Mouse (Mus musculus) heart, postnatal 0 days (tissue): Measurements from ENCODE around the gene Oas1c. TPM values are rescaled to one million over a fixed set of nuclear protein-coding genes. Genes with fewer than 3 reads are reported as not detected.
"Not testable (repeated sequence)": the region's sequence is repeated elsewhere in the genome, so short reads cannot be mapped to it uniquely, and the experiment has no call there.

Source experiments
- ATAC-seq: fragments of 200-750 bp; cut with Nextera tagmentation; 2 replicates; pipeline ENCODE4 v1.8.0; 2017; ENCODE audit warnings: low read depth, moderate number of reproducible peaks, moderate library complexity; ENCODE audit not compliant: insufficient read depth
- DNase-seq: peaks from one replicate; pipeline ENCODE4 v3.0.0-alpha.2; 2016; ENCODE audit warnings: low spot score
- H3K27ac ChIP-seq: fragments of 300-500 bp; sonication (generic); 2 replicates; pipeline ENCODE4 v1.5.1; 2014; ENCODE audit warnings: low read depth, mild to moderate bottlenecking
- H3K27me3 ChIP-seq: fragments of 300-500 bp; sonication (generic); 2 replicates; pipeline ENCODE4 v1.6.1; 2014; ENCODE audit warnings: low read length, mixed read lengths; ENCODE audit not compliant: control insufficient read depth, insufficient read depth
- H3K36me3 ChIP-seq: fragments of 300-500 bp; sonication (generic); replicated peaks from 2 replicates; pipeline ENCODE4 v1.6.1; 2014; ENCODE audit warnings: low read length, mixed read lengths; ENCODE audit not compliant: control insufficient read depth, insufficient read depth
- H3K4me1 ChIP-seq: fragments of 300-500 bp; sonication (generic); 2 replicates; pipeline ENCODE4 v1.6.1; 2014; ENCODE audit warnings: antibody characterized with exemption; ENCODE audit not compliant: control insufficient read depth, insufficient read depth
- H3K4me2 ChIP-seq: fragments of 300-500 bp; sonication (generic); 2 replicates; pipeline ENCODE4 v1.6.1; 2014; ENCODE audit warnings: low read depth, mild to moderate bottlenecking, low read length, moderate library complexity
- H3K4me3 ChIP-seq: fragments of 300-500 bp; sonication (generic); 2 replicates; pipeline ENCODE4 v1.5.1; 2014; ENCODE audit warnings: low read depth, low read length
- H3K9ac ChIP-seq: fragments of 300-500 bp; sonication (generic); replicated peaks from 2 replicates; pipeline ENCODE4 v1.6.1; 2014; ENCODE audit warnings: low read depth, low read length, mixed read lengths
- H3K9me3 ChIP-seq: fragments of 300-500 bp; sonication (generic); replicated peaks from 2 replicates; pipeline ENCODE4 v1.6.1; 2016; ENCODE audit warnings: low read length; ENCODE audit not compliant: control insufficient read depth
- CTCF ChIP-seq: IDR thresholded peaks from 2 replicates; pipeline ENCODE4 v1.5.1; 2016; ENCODE audit warnings: antibody characterized with exemption, control low read depth, low read depth
- EP300 ChIP-seq: IDR thresholded peaks from 2 replicates; pipeline ENCODE4 v1.6.1; 2016; ENCODE audit warnings: antibody characterized with exemption, low read depth
- WGBS: fragments of 180-500 bp; shearing (Covaris S2); extraction: QIAGEN DNeasy Blood & Tissue Kit; methylation state at CpG from one replicate; pipeline ENCODE4 v1.1.7; 2014; 5-methylcytosine and 5-hydroxymethylcytosine counted together
- polyA plus RNA-seq: library from polyadenylated mRNA; unstranded; fragments of >200 nt; fragmentation: Nextera tagmentation; extraction: Ambion mirVana; gene quantifications from 2 replicates; pipeline ENCODE4 v1.2.1, GENCODE M21; 2015
- total RNA-seq: library from RNA; depleted of rRNA; stranded (reverse); fragments of >200 nt; gene quantifications from 2 replicates; pipeline ENCODE4 v1.2.3, GENCODE M21; 2014; ENCODE audit warnings: low replicate concordance

Gene Oas1c
- total and polyA plus RNA-seq, 2 experiments from 2014 or later = 0.34 to 0.83 TPM

DNA sequence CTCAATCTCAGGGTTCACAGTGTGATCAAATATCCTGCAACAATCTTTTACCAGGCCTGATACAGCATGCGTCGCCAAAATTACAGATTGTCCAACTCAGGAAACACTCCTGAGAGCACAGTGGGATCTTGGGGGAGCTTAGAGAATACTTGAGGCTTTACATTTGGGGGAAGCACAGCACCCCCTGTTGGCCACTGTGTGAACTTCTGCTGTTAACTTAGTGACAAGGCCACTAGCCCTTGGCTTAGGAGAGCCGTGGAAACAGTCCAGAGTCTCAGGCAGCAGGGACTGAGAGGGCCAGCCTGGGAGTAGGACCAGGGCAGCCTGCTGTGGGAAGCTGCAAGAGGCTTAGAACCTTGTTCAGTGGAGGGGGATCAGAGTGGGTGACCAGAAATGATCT lies 3.6 kb upstream of the Oas1c start:
- 52% methylated on average over 3 of the region's 3 CpGs for whole genome bisulfite sequencing
- Histone ChIP-seq H3K27ac (no peak overlapping the region), H3K27me3 (no peaks in the 10 kb centered on the region), H3K9ac (no peak overlapping the region), H3K4me2 (no peak overlapping the region), H3K9me3 (peaks cover 12% of the 10 kb centered on the region; the same call in 1 of the 2 replicates), H3K4me3 (no peak overlapping the region), H3K4me1 (no peaks in the 10 kb centered on the region), H3K36me3 (peaks cover 5% of the 10 kb centered on the region)
- DNase-seq (no peak), ATAC-seq (no peak)
- TF ChIP-seq EP300 (no peak), CTCF (peak; percentile 32)

DNA sequence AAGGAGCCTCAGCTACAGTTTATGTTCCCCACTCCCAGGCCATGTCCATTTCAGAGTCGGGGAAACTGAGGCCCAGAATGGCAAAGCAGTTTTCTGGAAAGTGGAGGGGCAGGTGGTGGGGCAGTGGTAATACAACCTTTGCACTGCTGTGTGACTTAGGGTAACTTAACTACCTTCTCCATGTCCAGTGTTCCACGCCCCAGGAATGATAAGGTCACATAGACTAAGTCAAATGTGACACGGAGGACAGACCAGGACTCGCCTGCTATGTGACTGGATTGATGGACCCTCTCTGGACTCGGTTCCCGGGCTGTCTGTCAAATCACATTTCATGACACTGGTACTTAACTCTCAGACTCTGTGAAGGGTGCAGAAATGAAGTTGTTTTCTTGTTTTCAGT lies 709 bp upstream of the Oas1c start:
- Histone ChIP-seq H3K36me3 (no peaks in the 10 kb centered on the region; the same call in 1 of the 2 replicates), H3K27me3 (no peaks in the 10 kb centered on the region), H3K9me3 (no peaks in the 10 kb centered on the region), H3K4me2 (peak overlapping the region; percentile 63), H3K27ac (no peak overlapping the region), H3K4me3 (peak overlapping the region; percentile 66), H3K9ac (peak overlapping the region; percentile 65), H3K4me1 (no peaks in the 10 kb centered on the region)
- DNase-seq = no peak
- 70% methylated on average over 6 of the region's 6 CpGs for WGBS
- no peak for TF ChIP-seq CTCF
- no peak for ATAC-seq

DNA sequence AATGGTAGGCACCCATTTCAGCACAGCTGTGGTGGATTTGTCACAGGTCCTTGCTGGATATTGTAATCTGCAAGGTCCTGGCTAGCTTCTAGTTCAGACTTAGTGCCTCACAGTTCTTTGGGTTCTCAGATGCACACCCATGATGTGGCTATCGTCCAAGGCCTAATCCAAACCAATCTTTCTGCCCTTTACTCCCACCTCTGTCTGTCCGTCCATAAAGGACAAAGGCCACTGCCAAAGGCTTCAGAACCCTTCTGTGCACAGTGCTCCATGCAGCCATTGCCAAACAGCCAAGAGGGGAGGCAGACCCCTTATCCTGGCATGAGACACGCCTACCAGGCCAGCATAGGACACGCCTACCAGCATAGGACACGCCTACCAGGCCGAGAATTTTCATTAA lies 3.1 kb downstream of the Oas1c start:
- 0 out of 2 replicates have a peak, but pooled peaks cover 2% of the 10 kb centered on the region for H3K9me3 ChIP-seq
- no peak overlapping the region for H3K4me3 ChIP-seq
- no peak overlapping the region for H3K9ac ChIP-seq
- H3K27me3 ChIP-seq = no peaks in the 10 kb centered on the region
- H3K36me3 ChIP-seq = no peaks in the 10 kb centered on the region; the same call in 1 of the 2 replicates
- WGBS = 39% methylated on average over 6 of the region's 6 CpGs
- ATAC-seq (no peak), DNase-seq (no peak)
- TF ChIP-seq CTCF (no peak), EP300 (no peak)
- H3K4me1 ChIP-seq = no peaks in the 10 kb centered on the region
- H3K4me2 ChIP-seq = no peak overlapping the region
- H3K27ac ChIP-seq = no peak overlapping the region

DNA sequence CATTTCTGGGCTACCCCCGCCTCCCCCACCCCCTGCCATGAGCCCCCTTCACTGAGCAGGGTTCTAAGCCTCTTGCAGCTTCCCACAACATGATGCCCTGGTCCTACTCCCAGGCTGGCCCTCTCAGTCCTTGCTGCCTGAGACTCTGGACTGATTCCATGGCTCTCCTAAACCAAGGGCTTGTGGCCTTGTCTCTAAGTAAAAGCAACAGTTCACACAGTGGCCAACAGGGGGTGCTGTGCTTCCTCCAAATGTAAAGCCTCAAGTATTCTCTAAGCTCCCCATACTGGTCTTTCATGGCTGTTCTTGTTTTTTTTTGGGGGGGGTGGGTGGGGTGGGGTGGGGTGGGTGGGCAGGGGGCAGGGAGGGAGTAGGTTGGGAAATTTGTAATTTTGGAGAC lies 5.9 kb downstream of the Oas1c start:
- no peak overlapping the region for H3K4me3 ChIP-seq
- H3K4me2 ChIP-seq = no peak overlapping the region
- H3K4me1 ChIP-seq = no peaks in the 10 kb centered on the region
- no peak overlapping the region for H3K27ac ChIP-seq
- peak; percentile 35 for DNase-seq
- 100% methylated on average over 1 of the region's 1 CpGs for WGBS
- H3K27me3 ChIP-seq = no peaks in the 10 kb centered on the region
- 0 out of 2 replicates have a peak, but pooled peaks cover 4% of the 10 kb centered on the region for H3K9me3 ChIP-seq
- H3K36me3 ChIP-seq = no peaks in the 10 kb centered on the region
- ATAC-seq = no peak
- no peak overlapping the region for H3K9ac ChIP-seq
- TF ChIP-seq EP300 = no peak
- TF ChIP-seq CTCF = peak; percentile 60

DNA sequence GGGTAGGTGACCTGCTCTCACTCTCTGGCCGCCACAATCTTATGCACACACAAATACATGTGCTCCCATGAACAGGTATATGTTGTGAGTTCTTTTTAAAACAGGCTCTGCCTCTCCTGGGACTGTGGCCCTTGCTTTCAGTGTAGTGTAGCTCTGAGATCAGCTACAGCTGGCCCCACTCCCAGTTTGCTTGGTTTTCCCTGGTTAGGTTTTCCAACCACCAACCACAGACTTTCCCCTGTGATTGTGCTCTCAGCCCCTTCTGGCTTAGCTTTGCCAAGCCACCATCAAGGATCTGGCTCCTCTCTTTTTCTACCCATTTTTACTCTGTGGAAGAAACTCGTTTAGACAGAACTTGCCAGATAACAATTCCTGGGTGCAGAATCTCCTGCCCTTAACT lies 8.7 kb downstream of the Oas1c start:
- Histone ChIP-seq H3K27me3 (no peaks in the 10 kb centered on the region), H3K4me1 (no peaks in the 10 kb centered on the region), H3K4me2 (no peak overlapping the region), H3K9ac (no peak overlapping the region), H3K36me3 (no peaks in the 10 kb centered on the region), H3K27ac (no peak overlapping the region), H3K9me3 (0 out of 2 replicates have a peak, but pooled peaks cover 4% of the 10 kb centered on the region), H3K4me3 (no peak overlapping the region)
- no peak for TF ChIP-seq CTCF
- TF ChIP-seq EP300 = no peak
- DNase-seq = no peak
- 59% methylated on average over 2 of the region's 2 CpGs for WGBS
- no peak for ATAC-seq

DNA sequence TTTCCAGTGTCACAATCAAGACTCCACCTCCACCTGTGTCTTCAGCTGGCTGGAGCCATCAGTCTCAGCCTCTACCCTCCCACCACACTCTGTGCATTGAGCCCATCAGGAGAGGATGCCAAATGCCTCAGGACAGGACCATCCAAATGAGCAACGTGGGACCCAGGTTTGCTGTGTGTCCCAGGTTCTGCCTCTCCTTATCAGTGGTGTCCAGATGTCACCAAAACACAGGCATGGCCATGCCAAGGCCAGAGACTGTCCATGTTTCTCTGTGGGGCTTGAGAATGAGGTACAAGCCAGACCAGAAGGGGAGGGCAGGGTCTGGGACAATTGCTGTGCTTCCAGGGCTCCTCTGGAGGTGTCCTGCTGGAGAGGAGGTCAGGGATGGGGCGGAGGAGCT lies 13.4 kb downstream of the Oas1c start:
- 27% methylated on average over 1 of the region's 2 CpGs for WGBS
- not testable (repeated sequence) for H3K9ac ChIP-seq, H3K27me3 ChIP-seq, H3K4me2 ChIP-seq, ATAC-seq, DNase-seq, H3K4me1 ChIP-seq, H3K9me3 ChIP-seq, H3K27ac ChIP-seq, H3K4me3 ChIP-seq, H3K36me3 ChIP-seq

DNA sequence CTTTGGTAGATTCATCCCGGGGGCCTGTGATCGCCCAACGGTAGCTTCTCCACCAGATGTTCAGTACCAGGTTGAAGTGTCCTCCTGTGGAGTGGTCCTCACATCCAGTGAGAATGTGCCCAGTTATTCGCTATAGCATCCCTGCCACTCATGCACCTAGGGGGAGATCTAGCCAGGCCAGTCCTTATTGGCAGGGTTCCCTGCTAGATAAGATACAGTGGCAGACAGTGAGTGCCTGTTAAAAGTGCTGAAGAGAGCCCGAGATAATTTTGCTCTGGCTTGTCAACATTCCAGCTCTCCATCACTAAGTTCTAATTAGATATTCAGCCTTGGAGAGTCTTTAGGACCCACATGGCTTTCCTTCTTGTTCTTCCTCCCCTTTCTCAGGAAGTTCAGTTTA lies 14.2 kb downstream of the Oas1c start:
- not testable (repeated sequence) for H3K27me3 ChIP-seq, H3K36me3 ChIP-seq, H3K4me2 ChIP-seq, ATAC-seq, H3K4me1 ChIP-seq, H3K9ac ChIP-seq, H3K27ac ChIP-seq, DNase-seq, H3K4me3 ChIP-seq, H3K9me3 ChIP-seq
- WGBS = 39% methylated on average over 5 of the region's 5 CpGs

DNA sequence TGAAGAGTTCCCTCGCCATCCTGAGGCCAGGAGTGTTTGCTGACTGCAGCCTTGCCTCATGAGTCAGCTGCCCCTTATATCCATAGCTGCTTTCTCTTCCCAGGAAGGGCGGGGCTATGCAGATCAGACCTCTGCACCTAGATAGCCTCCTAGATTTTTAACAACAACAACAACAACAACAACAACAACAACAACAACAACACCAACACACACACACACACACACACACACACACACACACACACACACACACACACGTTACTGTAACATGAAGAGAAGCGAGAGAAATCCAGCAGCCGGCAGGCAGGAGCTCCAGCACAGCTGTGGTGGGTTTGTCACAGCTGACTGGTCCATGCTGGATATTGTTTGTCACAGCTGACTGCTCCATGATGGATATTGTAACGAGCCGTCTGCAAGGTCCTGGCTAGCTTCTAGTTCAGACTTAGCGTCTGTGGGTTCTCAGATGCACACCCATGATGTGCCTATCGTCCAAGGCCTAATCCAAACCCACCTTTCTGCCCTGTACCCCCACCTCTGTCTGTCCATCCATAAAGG lies 16.8 kb downstream of the Oas1c start, which contains the start of gene Oas1e:
Gene Oas1e (minus strand): TSS at position 51 of the 555 bp plus-strand sequence.
- not testable (repeated sequence) for H3K27me3 ChIP-seq, H3K36me3 ChIP-seq, ATAC-seq, H3K4me3 ChIP-seq, H3K9me3 ChIP-seq, DNase-seq, H3K4me1 ChIP-seq, H3K9ac ChIP-seq, H3K4me2 ChIP-seq, H3K27ac ChIP-seq
- WGBS = 61% methylated on average over 9 of the region's 9 CpGs
